Mouse (Mus musculus): ENCODE data around the gene Olfr1282.

GRCm38 (mm10) chr2:111326220-111326619 lies 9.7 kb downstream of the Olfr1282 start, which contains the start of gene Olfr1281:
- TF ChIP-seq ZNF384 (IDR thresholded peaks at IDR 0.05; ENCODE audit: low read depth, low read length) (no peak), ZC3H11A (IDR thresholded peaks at IDR 0.05; ENCODE audit: borderline replicate concordance, low read depth, low read length) (no peak), HCFC1 (IDR thresholded peaks at IDR 0.05; ENCODE audit: borderline replicate concordance, insufficient read depth, low read length) (no peak)

Data from ES-E14 (cell line).